Mouse (Mus musculus): ENCODE measurements around the gene Ap3d1. TPM values are rescaled to one million over a fixed set of nuclear protein-coding genes. Genes with fewer than 3 reads are reported as not detected.
A peak's percentile ranks its signal among the peaks of the same experiment; 100 is the strongest.

The Ap3d1 gene
- polyA plus RNA-seq, 1 experiment from 2014 or later = 68.4 TPM

DNA sequence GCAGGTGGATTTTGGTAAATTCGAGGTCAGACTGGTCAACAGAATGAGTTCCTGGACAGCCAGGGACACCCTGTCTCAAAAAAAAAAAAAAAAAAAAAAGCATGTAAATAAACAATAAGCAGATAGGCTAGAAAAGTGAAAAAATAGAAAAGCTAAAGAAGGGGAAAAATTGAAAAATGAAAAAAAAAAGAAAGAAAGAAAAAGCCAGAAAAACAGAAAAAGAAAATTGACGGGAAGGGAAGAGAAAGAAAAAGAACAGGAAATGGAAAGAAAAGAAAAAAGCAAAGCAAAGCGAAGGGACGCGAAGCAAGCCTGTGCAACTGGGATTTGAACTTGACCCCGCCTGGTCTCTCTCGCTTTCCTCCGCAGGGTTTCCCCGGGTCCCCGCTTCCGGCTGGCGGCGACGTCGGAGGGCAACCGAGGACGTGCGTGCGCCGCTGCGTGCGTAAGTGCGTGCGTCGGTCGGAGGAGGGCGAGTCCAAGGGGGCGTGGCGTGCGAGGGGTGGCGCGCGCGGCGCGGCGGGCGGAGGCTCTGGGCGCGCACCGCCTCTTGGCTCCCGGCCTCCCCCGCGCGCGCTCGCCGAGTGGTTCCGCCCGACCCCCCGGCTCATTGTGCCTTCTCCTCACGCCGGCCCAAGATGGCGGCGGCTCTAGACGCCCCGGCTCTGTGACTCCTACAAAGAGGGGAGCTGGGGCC, 12.7 kb upstream of the Ap3d1 start, which contains the start of gene Dot1l:
TSS of gene Dot1l (plus strand) at position 613 of the 697 bp plus-strand sequence.
- Histone ChIP-seq H3K36me3 (ENCODE audit: control insufficient read depth, insufficient read depth, low read length) (no peaks in the 10 kb centered on the region), H3K4me2 (peak within 1 kb of the TSS; percentile 90), H3K27me3 (ENCODE audit: control insufficient read depth, insufficient read depth, low read length) (no peaks in the 10 kb centered on the region), H3K27ac (ENCODE audit: low read depth, low read length) (peak within 1 kb of the TSS; percentile 74), H3K9ac (ENCODE audit: low read length) (peak within 1 kb of the TSS; percentile 98), H3K4me1 (ENCODE audit: control insufficient read depth, insufficient read depth, low read length) (peaks cover 30% of the 10 kb centered on the region), H3K9me3 (ENCODE audit: control insufficient read depth, low read length) (no peaks in the 10 kb centered on the region), H3K4me3 (ENCODE audit: low read depth, low read length) (peak within 1 kb of the TSS; percentile 99)
- 1% methylated on average over 33 of the region's 57 CpGs for WGBS
- DNase-seq (ENCODE audit: low spot score, missing footprints) = peak; percentile 100
- ATAC-seq (ENCODE audit: low FRiP score) = peak; percentile 90

DNA sequence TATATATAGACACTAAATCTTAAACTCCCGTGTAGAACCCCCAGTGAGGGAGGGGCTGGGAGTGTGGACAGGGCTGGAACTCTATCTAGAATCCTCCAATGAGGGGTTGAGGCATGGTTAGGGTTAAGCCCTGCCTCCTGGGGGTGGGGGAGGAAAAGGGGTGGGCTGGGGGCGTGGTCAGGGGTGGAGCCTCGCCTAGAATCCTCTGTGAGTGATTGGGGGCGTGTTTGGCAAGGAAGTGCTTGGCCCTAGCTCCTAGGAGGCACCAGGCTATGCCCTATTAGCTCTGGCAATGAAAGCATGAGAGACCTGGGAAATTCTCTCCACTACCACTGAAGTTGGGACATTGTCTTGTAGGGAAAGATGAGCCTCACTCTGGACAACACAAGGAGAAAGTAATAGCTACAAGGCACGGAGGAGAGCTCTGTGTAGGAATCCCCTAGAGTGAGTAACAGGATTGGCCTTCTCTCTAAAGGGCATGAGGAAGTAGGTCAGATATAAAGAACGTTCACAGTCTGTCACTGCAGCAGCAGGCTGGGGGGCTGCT, 10.1 kb upstream of the Ap3d1 start:
- peak; percentile 98 for DNase-seq (ENCODE audit: low spot score, missing footprints)
- Histone ChIP-seq H3K27ac (ENCODE audit: low read depth, low read length) (no peak overlapping the region), H3K9ac (ENCODE audit: low read length) (no peak overlapping the region; the same call in 1 of the 2 replicates), H3K4me1 (ENCODE audit: control insufficient read depth, insufficient read depth, low read length) (peaks cover 23% of the 10 kb centered on the region), H3K4me3 (ENCODE audit: low read depth, low read length) (no peak overlapping the region; the same call in 1 of the 2 replicates), H3K9me3 (ENCODE audit: control insufficient read depth, low read length) (no peaks in the 10 kb centered on the region), H3K4me2 (peak overlapping the region; percentile 40), H3K36me3 (ENCODE audit: control insufficient read depth, insufficient read depth, low read length) (no peaks in the 10 kb centered on the region), H3K27me3 (ENCODE audit: control insufficient read depth, insufficient read depth, low read length) (no peaks in the 10 kb centered on the region)
- ATAC-seq (ENCODE audit: low FRiP score) = peak; percentile 68
- WGBS = 2% methylated on average over 6 of the region's 6 CpGs

DNA sequence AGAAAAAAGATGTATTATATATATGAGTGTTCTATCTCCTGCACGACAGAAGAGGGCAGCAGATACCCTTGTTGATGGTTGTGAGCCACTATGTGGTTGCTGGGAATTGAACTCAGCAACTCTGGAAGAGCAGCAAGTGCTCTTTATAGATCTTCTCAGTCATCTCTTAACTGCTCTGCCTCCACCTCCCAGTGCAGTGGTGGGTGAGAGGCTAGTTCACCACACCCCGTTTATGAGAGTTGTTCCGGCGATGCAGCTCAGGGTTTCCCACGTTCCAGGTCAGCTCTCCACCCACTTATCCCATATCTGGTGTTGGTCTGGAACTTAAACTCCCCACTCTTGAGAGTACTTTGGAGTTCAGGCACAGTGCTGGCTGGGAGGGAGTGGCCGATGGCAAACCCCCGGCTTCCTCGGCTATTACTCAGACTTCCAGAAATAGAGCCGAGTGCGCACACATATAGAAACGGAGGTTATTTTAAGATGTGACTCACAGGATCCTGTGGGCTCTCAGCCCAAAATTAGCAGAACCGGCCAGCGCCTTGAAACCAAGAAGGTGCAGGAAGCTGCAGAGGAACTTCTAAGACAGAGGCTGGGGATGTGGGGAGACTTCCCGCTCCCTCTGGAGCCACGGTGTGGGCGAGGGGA, 9.2 kb upstream of the Ap3d1 start:
- peak; percentile 86 for DNase-seq (ENCODE audit: low spot score, missing footprints)
- no peak overlapping the region; the same call in 1 of the 2 replicates for H3K4me3 ChIP-seq (ENCODE audit: low read depth, low read length)

DNA sequence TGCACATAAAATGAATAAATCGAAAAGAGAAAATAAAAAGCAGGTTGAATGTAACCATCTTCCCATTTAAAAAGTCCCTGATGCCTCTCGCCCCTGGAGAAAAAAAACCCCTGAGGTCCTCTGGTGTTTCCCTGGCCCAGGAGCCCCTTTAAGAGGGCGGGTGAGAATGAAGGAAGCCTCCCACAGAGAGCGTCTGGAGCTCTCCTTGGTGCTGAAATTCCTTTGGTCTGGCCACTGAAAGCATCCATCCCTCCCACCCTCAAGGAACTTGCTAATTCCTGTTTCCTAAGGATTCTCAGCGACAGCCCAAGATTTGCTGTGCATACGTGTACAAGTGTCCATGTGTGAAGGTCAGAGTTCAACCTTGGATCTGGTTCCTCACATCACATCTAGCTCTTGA, 6.5 kb upstream of the Ap3d1 start:
- no peaks in the 10 kb centered on the region for H3K27me3 ChIP-seq (ENCODE audit: control insufficient read depth, insufficient read depth, low read length)
- no peaks in the 10 kb centered on the region for H3K36me3 ChIP-seq (ENCODE audit: control insufficient read depth, insufficient read depth, low read length)
- WGBS = 15% methylated on average over 6 of the region's 6 CpGs
- H3K4me2 ChIP-seq = no peak overlapping the region
- DNase-seq (ENCODE audit: low spot score, missing footprints) (peak; percentile 92), ATAC-seq (ENCODE audit: low FRiP score) (no peak)
- no peak overlapping the region for H3K9ac ChIP-seq (ENCODE audit: low read length)
- peaks cover 9% of the 10 kb centered on the region; the same call in 1 of the 2 replicates for H3K4me1 ChIP-seq (ENCODE audit: control insufficient read depth, insufficient read depth, low read length)
- H3K4me3 ChIP-seq (ENCODE audit: low read depth, low read length) = no peak overlapping the region
- H3K9me3 ChIP-seq (ENCODE audit: control insufficient read depth, low read length) = no peaks in the 10 kb centered on the region
- no peak overlapping the region for H3K27ac ChIP-seq (ENCODE audit: low read depth, low read length)

More for the DNA sequence above, 9.2 kb upstream of the Ap3d1 start:
- H3K9ac ChIP-seq (ENCODE audit: low read length) = peak overlapping the region; percentile 27; the same call in 1 of the 2 replicates
- H3K27me3 ChIP-seq (ENCODE audit: control insufficient read depth, insufficient read depth, low read length) = no peaks in the 10 kb centered on the region
- no peak for ATAC-seq (ENCODE audit: low FRiP score)
- H3K4me1 ChIP-seq (ENCODE audit: control insufficient read depth, insufficient read depth, low read length) = peaks cover 15% of the 10 kb centered on the region
- WGBS = 16% methylated on average over 16 of the region's 16 CpGs
- peak overlapping the region; percentile 40 for H3K4me2 ChIP-seq
- no peaks in the 10 kb centered on the region for H3K36me3 ChIP-seq (ENCODE audit: control insufficient read depth, insufficient read depth, low read length)
- no peaks in the 10 kb centered on the region for H3K9me3 ChIP-seq (ENCODE audit: control insufficient read depth, low read length)
- no peak overlapping the region for H3K27ac ChIP-seq (ENCODE audit: low read depth, low read length)

DNA sequence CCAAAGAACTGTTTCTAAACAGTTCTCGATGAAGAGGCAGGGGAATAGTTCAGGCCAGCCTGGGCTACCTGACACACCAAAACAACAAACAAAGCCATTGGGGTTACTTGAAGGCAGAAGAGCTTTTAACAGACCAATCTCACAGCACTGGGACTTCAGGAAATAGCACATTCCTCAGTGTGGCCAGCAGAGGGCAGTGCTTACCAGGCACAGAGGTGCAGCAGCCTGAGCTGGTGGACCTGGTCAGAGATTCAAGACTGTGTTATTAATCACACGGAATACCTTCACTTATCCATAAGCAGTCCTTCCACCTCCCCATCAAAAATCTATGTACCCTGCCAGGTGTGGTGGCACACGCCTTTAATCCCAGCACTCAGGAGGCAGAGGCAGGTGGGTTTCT, 5.3 kb upstream of the Ap3d1 start:
- Histone ChIP-seq H3K27me3 (ENCODE audit: control insufficient read depth, insufficient read depth, low read length) (no peaks in the 10 kb centered on the region), H3K9ac (ENCODE audit: low read length) (no peak overlapping the region), H3K27ac (ENCODE audit: low read depth, low read length) (no peak overlapping the region), H3K4me3 (ENCODE audit: low read depth, low read length) (no peak overlapping the region), H3K4me1 (ENCODE audit: control insufficient read depth, insufficient read depth, low read length) (peaks cover 12% of the 10 kb centered on the region; the same call in 1 of the 2 replicates), H3K4me2 (no peak overlapping the region), H3K36me3 (ENCODE audit: control insufficient read depth, insufficient read depth, low read length) (no peaks in the 10 kb centered on the region), H3K9me3 (ENCODE audit: control insufficient read depth, low read length) (no peaks in the 10 kb centered on the region)
- WGBS = 20% methylated on average over 3 of the region's 3 CpGs
- peak; percentile 94 for DNase-seq (ENCODE audit: low spot score, missing footprints)
- no peak for ATAC-seq (ENCODE audit: low FRiP score)

DNA sequence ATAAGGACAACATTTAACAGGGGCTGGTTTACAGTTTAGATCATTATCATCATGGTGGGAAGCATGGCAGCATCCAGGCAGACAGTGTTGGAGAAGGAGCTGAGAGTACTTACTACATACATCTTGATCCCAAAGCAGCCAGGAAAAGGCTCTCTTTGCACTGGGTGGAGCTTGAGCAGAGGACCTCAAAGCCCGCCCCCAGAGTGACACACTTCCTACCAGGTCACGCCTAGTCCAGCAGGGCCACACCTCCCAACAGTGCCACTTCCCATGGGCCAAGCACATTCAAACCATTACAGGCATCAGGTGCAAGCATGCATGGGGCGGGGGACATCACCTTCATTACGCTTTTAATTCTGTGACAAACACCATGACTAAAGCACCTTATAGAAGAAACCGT, 2.2 kb upstream of the Ap3d1 start:
- Histone ChIP-seq H3K9me3 (ENCODE audit: control insufficient read depth, low read length) (no peaks in the 10 kb centered on the region), H3K4me2 (no peak overlapping the region), H3K9ac (ENCODE audit: low read length) (no peak overlapping the region), H3K4me3 (ENCODE audit: low read depth, low read length) (no peak overlapping the region), H3K4me1 (ENCODE audit: control insufficient read depth, insufficient read depth, low read length) (peaks cover 17% of the 10 kb centered on the region), H3K27ac (ENCODE audit: low read depth, low read length) (no peak overlapping the region), H3K36me3 (ENCODE audit: control insufficient read depth, insufficient read depth, low read length) (no peaks in the 10 kb centered on the region), H3K27me3 (ENCODE audit: control insufficient read depth, insufficient read depth, low read length) (no peaks in the 10 kb centered on the region)
- no peak for DNase-seq (ENCODE audit: low spot score, missing footprints)
- 43% methylated on average over 5 of the region's 5 CpGs for WGBS
- no peak for ATAC-seq (ENCODE audit: low FRiP score)

DNA sequence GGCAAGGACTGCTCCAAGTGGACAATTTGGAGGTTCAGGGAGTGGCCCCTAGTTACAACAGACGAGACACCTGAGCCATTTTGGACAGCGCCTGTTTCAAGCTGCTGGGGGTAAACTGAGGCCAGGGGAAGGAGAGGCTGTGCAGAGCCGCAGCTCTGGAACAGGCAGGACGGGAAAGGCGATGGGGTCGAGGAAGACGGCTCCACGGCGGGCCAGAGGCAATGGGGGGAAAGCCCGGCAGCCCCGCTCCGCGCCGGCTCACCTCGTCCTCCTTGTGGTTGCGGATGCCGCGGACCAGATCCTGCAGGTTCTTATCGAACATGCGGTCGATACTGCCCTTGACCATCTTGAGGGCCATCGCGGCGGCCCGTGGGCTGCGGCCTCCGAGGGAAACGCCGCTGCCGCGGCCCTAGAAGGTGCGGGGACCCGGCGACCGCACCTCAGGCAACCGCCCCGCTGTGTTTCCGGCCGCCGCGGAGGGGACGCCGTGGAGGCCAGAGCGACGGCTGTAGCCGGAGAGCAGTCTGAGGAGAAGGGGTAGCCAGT, 357 bp downstream of the Ap3d1 start:
- ATAC-seq (ENCODE audit: low FRiP score) = no peak
- WGBS = under 1% methylated on average over 46 of the region's 46 CpGs

DNA sequence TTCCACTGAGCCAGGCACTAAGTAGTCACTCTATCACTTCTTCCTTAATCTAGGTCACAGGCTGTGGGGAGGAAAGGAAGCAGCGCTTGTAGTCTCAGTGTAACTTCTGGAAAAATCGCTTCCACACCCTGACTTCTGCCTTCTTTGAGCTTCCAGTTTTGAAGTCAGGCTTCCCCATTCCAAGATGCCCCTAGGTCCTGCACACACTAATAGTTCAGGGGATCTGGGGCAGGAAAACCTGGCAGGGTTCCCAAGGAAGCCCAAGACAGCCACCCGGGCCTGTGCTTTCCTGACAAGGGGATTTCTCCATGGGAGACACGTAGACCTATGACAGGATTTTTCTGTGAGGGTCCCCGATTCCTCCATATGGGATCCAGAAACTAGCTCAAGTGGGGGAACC, 918 bp downstream of the Ap3d1 start:
- Histone ChIP-seq H3K4me2 (peak overlapping the region; percentile 70), H3K36me3 (ENCODE audit: control insufficient read depth, insufficient read depth, low read length) (no peaks in the 10 kb centered on the region), H3K4me3 (ENCODE audit: low read depth, low read length) (peak overlapping the region; percentile 87), H3K9me3 (ENCODE audit: control insufficient read depth, low read length) (no peaks in the 10 kb centered on the region), H3K27ac (ENCODE audit: low read depth, low read length) (no peak overlapping the region), H3K4me1 (ENCODE audit: control insufficient read depth, insufficient read depth, low read length) (peaks cover 17% of the 10 kb centered on the region), H3K27me3 (ENCODE audit: control insufficient read depth, insufficient read depth, low read length) (no peaks in the 10 kb centered on the region), H3K9ac (ENCODE audit: low read length) (peak overlapping the region; percentile 92)
- ATAC-seq (ENCODE audit: low FRiP score) (no peak), DNase-seq (ENCODE audit: low spot score, missing footprints) (no peak)
- WGBS = 30% methylated on average over 5 of the region's 5 CpGs

More for the DNA sequence above, 357 bp downstream of the Ap3d1 start:
- Histone ChIP-seq H3K4me1 (ENCODE audit: control insufficient read depth, insufficient read depth, low read length) (peaks cover 17% of the 10 kb centered on the region), H3K4me2 (peak overlapping the region; percentile 70), H3K27ac (ENCODE audit: low read depth, low read length) (no peak overlapping the region; the same call in 1 of the 2 replicates), H3K27me3 (ENCODE audit: control insufficient read depth, insufficient read depth, low read length) (no peaks in the 10 kb centered on the region), H3K36me3 (ENCODE audit: control insufficient read depth, insufficient read depth, low read length) (no peaks in the 10 kb centered on the region), H3K9ac (ENCODE audit: low read length) (peak overlapping the region; percentile 92), H3K4me3 (ENCODE audit: low read depth, low read length) (peak overlapping the region; percentile 87), H3K9me3 (ENCODE audit: control insufficient read depth, low read length) (no peaks in the 10 kb centered on the region)
- DNase-seq (ENCODE audit: low spot score, missing footprints) = no peak

DNA sequence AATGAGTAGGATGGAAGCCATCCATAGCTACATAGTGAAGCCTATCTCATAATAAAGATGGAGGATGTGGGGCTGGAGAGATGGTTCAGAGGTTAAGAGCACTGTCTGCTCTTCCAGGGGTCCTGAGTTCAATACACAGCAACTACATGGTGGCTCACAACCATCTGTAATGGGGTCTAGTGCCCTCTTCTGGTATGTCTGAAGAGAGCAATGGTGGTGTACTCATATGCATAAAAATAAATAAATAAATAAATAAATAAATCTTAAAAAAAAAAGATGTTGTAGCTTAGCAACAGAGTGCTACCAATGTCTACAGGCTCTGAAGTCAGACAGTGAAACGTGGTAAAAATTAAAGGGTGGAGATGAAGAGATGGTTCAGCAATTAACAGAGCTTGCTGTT, 3.4 kb downstream of the Ap3d1 start:
- Histone ChIP-seq H3K9me3 (ENCODE audit: control insufficient read depth, low read length) (no peaks in the 10 kb centered on the region), H3K9ac (ENCODE audit: low read length) (no peak overlapping the region), H3K4me2 (no peak overlapping the region), H3K27ac (ENCODE audit: low read depth, low read length) (no peak overlapping the region), H3K27me3 (ENCODE audit: control insufficient read depth, insufficient read depth, low read length) (no peaks in the 10 kb centered on the region), H3K4me3 (ENCODE audit: low read depth, low read length) (no peak overlapping the region), H3K36me3 (ENCODE audit: control insufficient read depth, insufficient read depth, low read length) (no peaks in the 10 kb centered on the region), H3K4me1 (ENCODE audit: control insufficient read depth, insufficient read depth, low read length) (peaks cover 17% of the 10 kb centered on the region)
- ATAC-seq (ENCODE audit: low FRiP score) (no peak), DNase-seq (ENCODE audit: low spot score, missing footprints) (no peak)
- 70% methylated on average over 1 of the region's 1 CpGs for WGBS

Data from midbrain, embryonic 11.5 days (tissue).